Mouse (Mus musculus) adipocyte (in vitro differentiated cells): ENCODE measurements at regions not wholly inside any gene's neighbourhood (a gene's known extent, or its start where the extent isn't known, plus 50 kb on each side); places are given as distances from the start of the nearest gene placed in this dataset.
A peak's percentile ranks its signal among the peaks of the same experiment; 100 is the strongest.

Experiments
- DNase-seq: peaks from one replicate; pipeline ENCODE4 v3.0.0-alpha.2; 2016; ENCODE audit warnings: low spot score

GRCm38 (mm10) chr13:69182478-69182877 lies 183.1 kb upstream of the Adcy2 start:
- DNase-seq = no peak

GRCm38 (mm10) chr13:69190661-69191060 lies 191.3 kb upstream of the Adcy2 start:
- DNase-seq = no peak

- DNase-seq = no peak
Measured at GRCm38 (mm10) chr13:69196464-69196871, 197.1 kb upstream of the Adcy2 start.

DNA sequence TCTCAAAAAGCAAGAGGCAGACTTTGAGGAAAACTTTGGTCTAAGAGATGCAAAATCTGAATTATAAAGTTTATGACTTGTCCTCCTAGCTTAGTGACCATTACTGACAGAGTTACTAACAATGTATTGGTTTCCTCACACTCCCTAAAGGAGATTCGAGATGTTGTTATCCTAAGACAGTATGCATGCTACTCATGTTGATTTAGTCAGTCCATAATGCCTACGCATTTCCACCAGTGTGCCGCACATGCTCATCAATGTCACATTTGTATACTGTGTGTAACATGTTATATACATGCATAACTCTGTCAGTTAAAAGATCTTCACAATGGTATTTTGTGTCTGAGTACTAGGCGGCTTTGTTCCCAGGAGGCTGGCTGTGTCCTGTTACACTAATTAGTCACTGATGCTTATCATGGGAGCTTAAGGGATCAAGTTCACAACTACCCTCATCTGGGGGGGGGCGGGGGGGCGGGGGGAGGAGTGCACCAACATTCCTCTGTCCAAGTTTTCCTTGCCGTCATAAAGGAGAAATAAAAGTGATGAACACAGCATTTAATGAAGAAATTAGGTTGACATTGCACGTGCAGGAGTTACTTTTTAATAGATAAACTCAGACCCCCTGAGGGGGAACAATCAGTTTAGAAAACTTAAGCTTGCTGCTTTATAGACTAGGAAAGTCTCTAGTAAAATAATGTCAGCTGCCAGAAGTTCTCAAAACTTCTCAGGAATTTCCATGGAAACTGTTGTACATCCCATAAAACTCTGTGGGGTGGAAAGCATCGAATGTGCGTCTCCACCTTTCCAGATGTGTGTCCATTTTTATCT lies 208.6 kb upstream of the Adcy2 start:
- DNase-seq = no peak

DNA sequence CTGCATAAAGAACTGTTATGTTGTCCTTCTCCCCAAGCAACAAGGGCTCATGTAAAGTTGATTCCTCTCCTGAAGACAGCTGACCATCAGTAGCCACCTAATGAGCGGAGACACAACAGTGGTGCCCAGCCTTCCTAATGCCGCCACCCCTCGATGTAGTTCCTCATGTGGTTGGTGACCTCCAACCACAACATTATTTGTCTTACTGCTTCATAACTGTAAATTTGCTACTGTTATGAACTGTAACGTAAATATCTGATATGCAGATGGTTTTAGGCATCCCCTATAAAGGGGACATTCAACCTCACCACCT lies 209.2 kb upstream of the Adcy2 start:
- DNase-seq = no peak

DNA sequence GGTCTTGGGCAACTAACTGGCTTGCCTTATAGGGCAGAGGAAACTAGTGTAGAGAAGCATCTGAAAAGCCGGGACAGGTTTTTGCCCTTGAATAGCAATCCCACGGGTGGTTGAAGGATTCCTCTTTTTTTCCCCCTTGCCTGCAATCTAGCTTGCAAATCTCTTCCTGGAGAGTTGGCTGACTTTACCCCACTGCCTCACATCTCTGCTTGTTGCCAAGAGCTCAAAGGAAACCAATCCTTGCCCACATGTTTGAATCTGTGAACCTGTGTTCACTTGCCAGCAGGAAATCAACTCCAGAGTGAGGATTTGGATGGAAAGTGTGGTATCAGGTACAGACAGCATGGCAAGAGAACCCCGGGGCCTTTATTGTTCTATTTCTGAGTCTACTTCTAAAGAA lies 217.2 kb upstream of the Adcy2 start:
- DNase-seq = no peak

DNA sequence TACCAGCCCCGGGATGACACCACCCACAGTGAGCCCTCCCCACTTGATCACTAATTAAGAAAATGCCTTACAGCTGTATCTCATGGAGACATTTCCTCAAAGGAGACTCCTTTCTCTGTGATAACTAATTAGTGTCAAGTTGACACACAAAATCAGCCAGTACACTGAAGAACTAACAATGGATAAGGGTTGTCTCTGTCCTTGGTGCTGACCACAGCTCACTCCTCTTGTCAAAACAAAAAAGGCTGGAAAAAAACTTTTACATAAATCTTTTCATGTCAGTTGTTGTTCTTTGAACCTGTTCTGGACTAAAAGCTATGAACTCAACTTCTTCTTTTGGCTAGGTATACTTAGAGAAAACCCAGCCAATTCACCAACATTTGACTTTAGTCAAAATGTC lies 221.1 kb upstream of the Adcy2 start:
- DNase-seq = peak; percentile 3

DNA sequence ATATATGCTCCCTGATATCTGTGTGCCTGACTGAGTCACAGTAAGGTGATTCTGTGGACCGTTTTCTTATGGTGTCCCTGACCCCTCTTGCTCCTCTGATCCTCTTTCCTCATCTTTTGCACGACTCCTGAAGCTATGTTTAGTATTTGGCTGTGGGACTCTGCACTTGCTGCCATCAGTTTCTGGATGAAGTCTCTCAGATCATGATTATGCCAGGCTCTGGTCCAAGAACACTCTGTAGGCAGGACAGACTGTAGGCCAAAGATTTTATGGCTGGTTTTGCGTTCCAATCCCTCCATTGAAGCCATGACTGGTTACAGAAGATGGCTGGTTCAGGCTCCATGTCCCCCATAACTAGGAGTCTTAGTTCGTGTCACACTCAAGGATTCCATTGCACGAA lies 227.2 kb upstream of the Adcy2 start:
- no peak for DNase-seq

- DNase-seq = no peak
Measured at GRCm38 (mm10) chr13:69230361-69230943, 231.1 kb upstream of the Adcy2 start.

GRCm38 (mm10) chr13:69236386-69236785 lies 237.0 kb upstream of the Adcy2 start:
- DNase-seq = no peak

DNA sequence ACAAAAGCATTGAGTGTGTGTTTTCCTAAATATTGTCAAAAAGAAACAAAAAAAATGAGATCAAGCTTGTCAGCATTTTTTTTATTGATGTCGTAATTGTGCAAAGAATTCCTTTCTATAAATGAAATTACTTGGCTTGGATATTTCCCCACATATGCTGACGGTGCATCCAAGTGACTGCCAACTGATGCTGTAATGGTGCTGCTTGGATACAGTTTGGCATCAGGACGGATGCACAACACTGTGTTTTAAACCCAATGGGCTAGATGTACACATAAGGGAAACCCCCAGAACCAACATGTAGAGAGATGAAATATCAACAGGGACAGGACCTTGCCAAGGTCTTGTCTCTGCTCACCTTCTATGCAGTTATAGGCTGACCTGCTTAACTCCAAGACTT lies 238.6 kb upstream of the Adcy2 start:
- no peak for DNase-seq

GRCm38 (mm10) chr13:69239261-69239915 lies 240.0 kb upstream of the Adcy2 start:
- no peak for DNase-seq

DNA sequence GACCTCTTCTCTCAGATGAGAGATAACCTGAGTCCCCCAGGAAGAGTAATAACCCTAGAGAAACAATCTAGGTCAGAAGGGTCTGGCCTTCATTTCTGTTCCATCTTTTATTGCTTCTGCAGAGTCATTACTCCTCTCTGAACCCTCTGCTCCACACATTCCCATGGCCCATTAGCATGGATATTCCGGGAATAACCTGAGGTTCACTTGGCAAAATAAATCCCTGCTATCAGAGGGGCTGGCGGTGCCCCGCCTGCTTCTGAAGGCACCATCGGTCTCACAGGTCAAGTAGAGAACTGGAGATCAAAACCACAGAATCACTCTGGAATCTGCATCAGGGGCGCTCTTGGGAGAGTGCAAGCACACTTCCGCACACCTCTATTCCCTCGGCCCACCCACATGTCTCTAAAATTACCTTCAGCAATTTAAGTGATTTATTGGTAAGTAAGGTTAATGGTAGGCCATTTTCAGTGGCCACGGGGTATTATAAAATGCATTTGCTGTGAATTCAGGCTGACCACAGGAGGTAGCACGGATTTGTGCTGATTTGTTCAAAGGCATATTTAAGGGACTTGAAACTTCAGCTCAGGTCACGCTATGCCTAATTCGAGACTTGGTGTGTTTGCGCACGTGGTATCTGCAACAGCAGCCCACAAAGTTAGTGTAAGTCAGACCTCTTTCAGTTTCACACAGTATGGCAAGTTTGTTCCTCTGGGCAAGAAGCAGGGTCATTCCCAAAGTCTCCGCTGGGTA lies 243.4 kb upstream of the Adcy2 start:
- DNase-seq = no peak

- no peak for DNase-seq
Measured at GRCm38 (mm10) chr13:69250334-69251129, 251.2 kb upstream of the Adcy2 start.

DNA sequence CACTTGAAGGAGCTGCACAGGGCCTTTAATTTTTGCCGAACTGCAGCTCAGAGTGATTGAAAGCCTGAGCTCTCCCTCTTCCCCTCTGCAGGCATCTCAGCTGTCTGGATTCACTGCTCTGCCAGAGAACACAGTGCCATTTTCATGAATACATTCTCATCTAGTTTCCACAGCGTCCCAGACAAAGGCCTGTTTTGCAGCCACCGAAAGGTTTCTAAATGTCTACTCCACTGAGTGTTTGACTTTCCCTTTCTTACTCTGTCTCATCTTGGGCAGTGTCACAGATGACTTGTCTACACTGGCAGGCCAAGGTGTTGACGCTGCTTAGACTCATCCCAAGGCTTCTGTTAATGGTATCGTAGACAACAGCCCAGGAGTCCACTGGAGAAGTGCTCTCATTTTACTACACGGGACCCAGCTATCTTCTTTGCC lies 251.8 kb upstream of the Adcy2 start:
- DNase-seq = no peak

GRCm38 (mm10) chr13:69252335-69252734 lies 253.0 kb upstream of the Adcy2 start:
- DNase-seq = no peak

DNA sequence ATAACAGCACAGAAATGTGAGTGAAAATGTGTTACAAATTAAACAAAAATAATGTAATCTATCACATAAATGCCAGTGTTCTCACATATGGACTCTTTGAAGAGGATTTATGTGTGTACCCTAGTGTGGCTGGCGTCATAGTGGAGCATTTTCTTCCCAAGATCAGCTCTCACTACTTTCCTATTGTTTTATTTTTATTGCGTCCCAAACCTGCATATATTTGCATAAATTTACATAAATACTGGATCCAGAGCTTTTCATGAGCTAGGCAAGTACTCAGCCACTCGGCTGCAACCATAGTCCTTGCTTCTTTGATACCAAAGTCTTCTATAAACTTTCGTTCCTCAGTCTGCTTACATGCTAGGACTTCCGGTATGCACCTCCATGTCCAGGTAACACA lies 261.1 kb upstream of the Adcy2 start:
- no peak for DNase-seq

DNA sequence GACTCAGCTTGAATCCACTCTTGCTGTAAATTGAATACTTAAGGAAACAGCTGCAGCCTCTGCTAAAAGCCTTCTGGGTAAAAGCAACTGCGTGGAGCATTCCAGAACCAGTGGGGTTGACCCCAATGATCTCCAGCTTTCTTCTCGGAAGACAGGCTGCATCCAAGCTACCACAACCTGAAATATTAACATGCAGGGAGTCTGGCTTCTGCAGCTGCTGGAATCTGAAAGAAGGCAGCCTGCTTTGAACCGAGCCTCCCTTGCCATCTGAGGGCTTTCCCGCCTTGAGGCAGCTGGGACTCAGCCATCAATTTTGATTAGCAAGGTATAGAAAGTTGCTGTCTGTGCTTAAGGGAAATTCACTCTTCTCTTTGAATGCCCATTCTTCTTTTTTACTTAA lies 261.6 kb upstream of the Adcy2 start:
- DNase-seq = no peak

DNA sequence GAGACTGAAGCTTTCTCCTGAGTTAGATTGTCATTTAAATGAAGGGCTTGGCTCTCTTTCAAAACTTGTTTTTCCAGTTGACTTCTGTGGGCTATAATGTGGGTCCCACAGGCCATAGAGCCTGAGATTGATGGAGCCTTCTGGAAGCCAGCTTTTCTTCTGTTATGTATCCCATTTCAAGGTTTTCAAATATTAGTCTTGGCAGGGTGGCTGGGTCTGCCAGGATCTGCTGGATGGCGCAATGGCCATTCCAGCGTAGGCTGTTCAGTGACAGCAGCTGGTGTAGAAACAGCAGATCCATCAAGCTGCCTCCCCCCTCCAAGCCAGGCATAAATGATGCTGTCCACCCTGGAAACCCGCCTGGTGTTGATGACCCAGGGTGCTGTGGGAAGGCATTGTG lies 264.4 kb upstream of the Adcy2 start:
- no peak for DNase-seq

GRCm38 (mm10) chr13:69266071-69266470 lies 266.7 kb upstream of the Adcy2 start:
- no peak for DNase-seq

GRCm38 (mm10) chr13:69272506-69272905 lies 261.0 kb upstream of the Nsun2 start:
- DNase-seq = no peak

DNA sequence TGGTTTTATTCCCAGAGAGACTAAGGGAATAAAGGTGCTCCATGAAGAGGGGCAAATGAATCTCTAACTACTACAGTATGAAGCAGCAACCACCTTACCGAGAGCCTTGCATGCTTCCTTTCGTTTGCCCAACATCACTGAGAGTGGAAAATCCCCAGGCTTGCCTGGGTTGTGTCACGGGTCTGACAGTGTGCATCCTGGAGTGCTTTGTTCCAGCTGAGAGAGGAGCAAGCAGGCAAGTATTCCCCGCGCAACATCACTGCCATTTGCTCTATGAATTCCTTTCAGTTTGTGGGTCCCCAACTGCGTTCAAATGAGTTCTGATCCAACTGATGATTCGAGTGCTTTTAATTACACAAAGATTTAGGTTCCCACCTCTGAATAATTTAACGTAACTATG lies 253.9 kb upstream of the Nsun2 start:
- no peak for DNase-seq
